Mouse (Mus musculus) bone marrow, adult 2 months (tissue): ENCODE measurements around the gene Gal3st2c.
"Not testable (repeated sequence)": the region's sequence is repeated elsewhere in the genome, so short reads cannot be mapped to it uniquely, and the experiment has no call there.

ENCODE experiments used
- CTCF ChIP-seq: fragments of 200-500 bp; IDR thresholded peaks from 2 replicates; pipeline ENCODE4 v1.5.1; 2011; ENCODE audit warnings: low read length, control low read depth; ENCODE audit not compliant: control insufficient read depth, insufficient read depth
- POLR2A ChIP-seq: fragments of 200-500 bp; IDR thresholded peaks from 2 replicates; pipeline ENCODE4 v1.6.1; 2011; ENCODE audit warnings: low read depth, mild to moderate bottlenecking, control low read depth, low read length, borderline replicate concordance; ENCODE audit not compliant: control insufficient read depth

- not testable (repeated sequence) for TF ChIP-seq CTCF, POLR2A
Observed at GRCm38 (mm10) chr1:93980932-93981331, 9.4 kb upstream of the Gal3st2c start.
